Mouse (Mus musculus): ENCODE measurements around the gene Rfx7. TPM values are rescaled to one million over a fixed set of nuclear protein-coding genes. Genes with fewer than 3 reads are reported as not detected.

The Rfx7 gene
- polyA plus RNA-seq, 1 experiment from 2014 or later, result 17.9 TPM

- no peak overlapping the region for H3K27ac ChIP-seq (ENCODE audit: low read depth)
- no peak for ATAC-seq (replicated peaks; ENCODE audit: low FRiP score, low TSS enrichment, low read depth)
- no peaks in the 10 kb centered on the region for H3K27me3 ChIP-seq (replicated peaks; ENCODE audit: control insufficient read depth, insufficient read depth, low read length)
- H3K4me3 ChIP-seq (ENCODE audit: low read depth, low read length), result no peak overlapping the region
- H3K4me2 ChIP-seq (ENCODE audit: low read length), result no peak overlapping the region
- H3K4me1 ChIP-seq (replicated peaks; ENCODE audit: control insufficient read depth, insufficient read depth, low read length), result peaks cover 5% of the 10 kb centered on the region
- H3K36me3 ChIP-seq (ENCODE audit: control insufficient read depth, insufficient read depth, low read length), result no peaks in the 10 kb centered on the region
- 77% methylated on average over 3 of the region's 3 CpGs for WGBS
- no peak for DNase-seq (ENCODE audit: low spot score)
- no peaks in the 10 kb centered on the region for H3K9me3 ChIP-seq (ENCODE audit: control insufficient read depth, low read length)
- no peak overlapping the region for H3K9ac ChIP-seq (ENCODE audit: low read length)
Observed at GRCm38 (mm10) chr9:72497171-72497570, 34.9 kb upstream of the Rfx7 start.

GRCm38 (mm10) chr9:72512229-72512981, 19.6 kb upstream of the Rfx7 start:
- DNase-seq (ENCODE audit: low spot score), result no peak
- Histone ChIP-seq H3K36me3 (ENCODE audit: control insufficient read depth, insufficient read depth, low read length) (no peaks in the 10 kb centered on the region), H3K4me3 (ENCODE audit: low read depth, low read length) (no peak overlapping the region), H3K9ac (ENCODE audit: low read length) (no peak overlapping the region), H3K27ac (ENCODE audit: low read depth) (no peak overlapping the region), H3K27me3 (replicated peaks; ENCODE audit: control insufficient read depth, insufficient read depth, low read length) (no peaks in the 10 kb centered on the region), H3K4me1 (replicated peaks; ENCODE audit: control insufficient read depth, insufficient read depth, low read length) (no peaks in the 10 kb centered on the region), H3K9me3 (ENCODE audit: control insufficient read depth, low read length) (no peaks in the 10 kb centered on the region), H3K4me2 (ENCODE audit: low read length) (no peak overlapping the region)
- ATAC-seq (replicated peaks; ENCODE audit: low FRiP score, low TSS enrichment, low read depth), result no peak
- 59% methylated on average over 11 of the region's 11 CpGs for WGBS

DNA sequence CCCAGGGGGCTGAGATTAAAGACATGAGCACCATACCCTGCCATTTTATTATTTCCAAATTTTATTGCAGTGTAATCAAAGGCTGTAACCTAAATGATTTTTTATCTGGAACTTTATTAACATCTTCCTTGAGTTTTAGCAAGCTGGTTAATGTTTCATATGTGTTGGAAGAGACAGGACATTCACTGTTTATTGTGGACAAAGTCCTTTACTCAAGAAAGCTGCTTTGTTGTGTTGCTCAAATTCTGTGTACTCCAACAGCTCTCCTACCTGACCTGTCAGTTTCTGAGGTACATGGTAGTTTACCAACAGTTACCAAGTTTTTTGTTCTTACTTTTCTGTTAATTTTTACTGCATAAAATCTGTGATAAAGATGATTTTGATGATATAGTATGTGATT, 16.7 kb upstream of the Rfx7 start:
- H3K9ac ChIP-seq (ENCODE audit: low read length), result no peak overlapping the region
- no peaks in the 10 kb centered on the region for H3K9me3 ChIP-seq (ENCODE audit: control insufficient read depth, low read length)
- ATAC-seq (replicated peaks; ENCODE audit: low FRiP score, low TSS enrichment, low read depth) (no peak), DNase-seq (ENCODE audit: low spot score) (no peak)
- H3K36me3 ChIP-seq (ENCODE audit: control insufficient read depth, insufficient read depth, low read length), result no peaks in the 10 kb centered on the region
- H3K27me3 ChIP-seq (replicated peaks; ENCODE audit: control insufficient read depth, insufficient read depth, low read length), result no peaks in the 10 kb centered on the region
- H3K4me1 ChIP-seq (replicated peaks; ENCODE audit: control insufficient read depth, insufficient read depth, low read length), result no peaks in the 10 kb centered on the region
- no peak overlapping the region for H3K4me2 ChIP-seq (ENCODE audit: low read length)
- no peak overlapping the region for H3K27ac ChIP-seq (ENCODE audit: low read depth)
- H3K4me3 ChIP-seq (ENCODE audit: low read depth, low read length), result no peak overlapping the region

GRCm38 (mm10) chr9:72519246-72519645, 12.8 kb upstream of the Rfx7 start:
- Histone ChIP-seq H3K9me3 (ENCODE audit: control insufficient read depth, low read length) (no peaks in the 10 kb centered on the region), H3K4me1 (replicated peaks; ENCODE audit: control insufficient read depth, insufficient read depth, low read length) (no peaks in the 10 kb centered on the region), H3K36me3 (ENCODE audit: control insufficient read depth, insufficient read depth, low read length) (no peaks in the 10 kb centered on the region), H3K4me2 (ENCODE audit: low read length) (no peak overlapping the region), H3K9ac (ENCODE audit: low read length) (no peak overlapping the region), H3K27ac (ENCODE audit: low read depth) (no peak overlapping the region), H3K4me3 (ENCODE audit: low read depth, low read length) (no peak overlapping the region), H3K27me3 (replicated peaks; ENCODE audit: control insufficient read depth, insufficient read depth, low read length) (no peaks in the 10 kb centered on the region)
- no peak for DNase-seq (ENCODE audit: low spot score)
- ATAC-seq (replicated peaks; ENCODE audit: low FRiP score, low TSS enrichment, low read depth), result no peak

- no peak overlapping the region for H3K9ac ChIP-seq (ENCODE audit: low read length)
Observed at GRCm38 (mm10) chr9:72520849-72521248, 11.2 kb upstream of the Rfx7 start.

DNA sequence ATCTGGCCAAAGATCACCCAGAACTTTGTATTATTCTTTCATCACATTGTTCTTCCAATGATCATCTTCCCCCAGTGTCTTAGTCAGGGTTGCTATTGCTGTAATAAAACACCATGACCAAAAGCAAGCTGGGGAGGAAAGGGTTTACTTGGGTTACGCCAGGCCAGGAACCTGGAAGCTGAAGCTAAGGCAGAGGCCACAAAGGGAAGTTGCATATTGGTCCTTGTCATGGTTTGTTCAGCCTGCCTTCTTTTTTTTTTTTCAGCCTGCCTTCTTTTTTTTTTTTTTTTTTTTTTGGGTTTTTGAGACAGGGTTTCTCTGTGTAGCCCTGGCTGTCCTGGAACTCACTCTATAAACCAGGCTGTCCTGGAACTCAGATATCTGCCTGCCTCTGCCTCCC, 5.9 kb upstream of the Rfx7 start:
- WGBS, result 69% methylated on average over 1 of the region's 1 CpGs

More at GRCm38 (mm10) chr9:72520849-72521248, 11.2 kb upstream of the Rfx7 start:
- no peaks in the 10 kb centered on the region for H3K4me1 ChIP-seq (replicated peaks; ENCODE audit: control insufficient read depth, insufficient read depth, low read length)
- H3K27ac ChIP-seq (ENCODE audit: low read depth), result no peak overlapping the region
- ATAC-seq (replicated peaks; ENCODE audit: low FRiP score, low TSS enrichment, low read depth) (no peak), DNase-seq (ENCODE audit: low spot score) (no peak)
- no peaks in the 10 kb centered on the region for H3K27me3 ChIP-seq (replicated peaks; ENCODE audit: control insufficient read depth, insufficient read depth, low read length)
- no peaks in the 10 kb centered on the region for H3K9me3 ChIP-seq (ENCODE audit: control insufficient read depth, low read length)
- H3K36me3 ChIP-seq (ENCODE audit: control insufficient read depth, insufficient read depth, low read length), result no peaks in the 10 kb centered on the region
- no peak overlapping the region for H3K4me3 ChIP-seq (ENCODE audit: low read depth, low read length)
- H3K4me2 ChIP-seq (ENCODE audit: low read length), result no peak overlapping the region

DNA sequence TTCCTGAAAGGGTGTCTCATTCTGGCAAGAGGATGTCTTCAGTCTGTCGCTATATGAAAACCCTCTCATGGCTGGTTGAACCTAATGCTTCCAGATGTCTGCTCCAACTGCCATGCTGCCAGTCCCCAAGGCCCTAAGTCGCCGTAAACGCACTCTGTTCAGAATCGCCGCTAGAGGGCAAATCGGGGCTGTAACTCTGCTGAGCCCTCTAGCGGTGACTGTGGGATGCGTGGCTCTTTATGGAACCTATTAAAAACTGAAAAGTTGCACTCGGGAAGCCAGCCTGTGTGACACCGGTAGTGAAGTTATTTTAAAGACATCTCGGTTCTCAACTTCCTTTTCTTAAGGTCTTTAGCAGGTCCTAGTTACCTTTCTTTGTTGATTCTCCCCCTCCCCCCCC, 1.8 kb upstream of the Rfx7 start:
- Histone ChIP-seq H3K9me3 (ENCODE audit: control insufficient read depth, low read length) (no peaks in the 10 kb centered on the region), H3K4me2 (ENCODE audit: low read length) (peak overlapping the region; percentile 82; the same call in 1 of the 2 replicates), H3K27me3 (replicated peaks; ENCODE audit: control insufficient read depth, insufficient read depth, low read length) (no peaks in the 10 kb centered on the region), H3K27ac (ENCODE audit: low read depth) (peak overlapping the region; percentile 98), H3K36me3 (ENCODE audit: control insufficient read depth, insufficient read depth, low read length) (no peaks in the 10 kb centered on the region), H3K9ac (ENCODE audit: low read length) (no peak overlapping the region), H3K4me3 (ENCODE audit: low read depth, low read length) (no peak overlapping the region), H3K4me1 (replicated peaks; ENCODE audit: control insufficient read depth, insufficient read depth, low read length) (peaks cover 9% of the 10 kb centered on the region; the same call in 1 of the 2 replicates)
- peak; percentile 89 for DNase-seq (ENCODE audit: low spot score)
- ATAC-seq (replicated peaks; ENCODE audit: low FRiP score, low TSS enrichment, low read depth), result no peak
- WGBS, result under 1% methylated on average over 12 of the region's 12 CpGs

More for the DNA sequence above, 5.9 kb upstream of the Rfx7 start:
- no peak overlapping the region for H3K4me2 ChIP-seq (ENCODE audit: low read length)
- DNase-seq (ENCODE audit: low spot score) (no peak), ATAC-seq (replicated peaks; ENCODE audit: low FRiP score, low TSS enrichment, low read depth) (no peak)
- H3K4me3 ChIP-seq (ENCODE audit: low read depth, low read length), result no peak overlapping the region
- H3K27me3 ChIP-seq (replicated peaks; ENCODE audit: control insufficient read depth, insufficient read depth, low read length), result no peaks in the 10 kb centered on the region
- no peaks in the 10 kb centered on the region for H3K36me3 ChIP-seq (ENCODE audit: control insufficient read depth, insufficient read depth, low read length)
- no peak overlapping the region for H3K9ac ChIP-seq (ENCODE audit: low read length)
- no peaks in the 10 kb centered on the region for H3K9me3 ChIP-seq (ENCODE audit: control insufficient read depth, low read length)
- 0 out of 2 replicates have a peak, but pooled peaks cover 5% of the 10 kb centered on the region for H3K4me1 ChIP-seq (replicated peaks; ENCODE audit: control insufficient read depth, insufficient read depth, low read length)
- H3K27ac ChIP-seq (ENCODE audit: low read depth), result no peak overlapping the region

- peak overlapping the region; percentile 98 for H3K27ac ChIP-seq (ENCODE audit: low read depth)
- H3K9me3 ChIP-seq (ENCODE audit: control insufficient read depth, low read length), result no peaks in the 10 kb centered on the region
- DNase-seq (ENCODE audit: low spot score), result peak; percentile 75
- H3K9ac ChIP-seq (ENCODE audit: low read length), result peak overlapping the region; percentile 23; the same call in 1 of the 2 replicates
- peak overlapping the region; percentile 82 for H3K4me2 ChIP-seq (ENCODE audit: low read length)
- no peaks in the 10 kb centered on the region for H3K36me3 ChIP-seq (ENCODE audit: control insufficient read depth, insufficient read depth, low read length)
- ATAC-seq (replicated peaks; ENCODE audit: low FRiP score, low TSS enrichment, low read depth), result peak; percentile 37
- no peaks in the 10 kb centered on the region for H3K27me3 ChIP-seq (replicated peaks; ENCODE audit: control insufficient read depth, insufficient read depth, low read length)
- peak overlapping the region; percentile 96; the same call in 1 of the 2 replicates for H3K4me3 ChIP-seq (ENCODE audit: low read depth, low read length)
- 28% methylated on average over 4 of the region's 4 CpGs for WGBS
- H3K4me1 ChIP-seq (replicated peaks; ENCODE audit: control insufficient read depth, insufficient read depth, low read length), result peaks cover 9% of the 10 kb centered on the region; the same call in 1 of the 2 replicates
Observed at GRCm38 (mm10) chr9:72530824-72531223, 1.2 kb upstream of the Rfx7 start.
